Mouse (Mus musculus) heart, embryonic 16.5 days (tissue): Measurements from ENCODE around the gene Drg1. TPM values are rescaled to one million over a fixed set of nuclear protein-coding genes. Genes with fewer than 3 reads are reported as not detected.
"Not testable (repeated sequence)": the region's sequence is repeated elsewhere in the genome, so short reads cannot be mapped to it uniquely, and the experiment has no call there.

Experiments used
- ATAC-seq: fragments of 200-750 bp; cut with Nextera tagmentation; replicated peaks from 2 replicates; pipeline ENCODE4 v1.8.0; 2017; ENCODE audit warnings: moderate number of reproducible peaks; ENCODE audit not compliant: insufficient read depth, low FRiP score; ENCODE audit errors: extremely low read depth
- H3K27ac ChIP-seq: fragments of 300-500 bp; sonication (generic); 2 replicates; pipeline ENCODE4 v1.5.1; 2014; ENCODE audit warnings: mild to moderate bottlenecking, low read length, control low read depth, moderate library complexity
- H3K27me3 ChIP-seq: fragments of 300-500 bp; sonication (generic); 2 replicates; pipeline ENCODE4 v1.6.1; 2014; ENCODE audit warnings: low read length, mixed read lengths; ENCODE audit not compliant: control insufficient read depth, insufficient read depth
- H3K36me3 ChIP-seq: fragments of 300-500 bp; sonication (generic); 2 replicates; pipeline ENCODE4 v1.6.1; 2014; ENCODE audit not compliant: control insufficient read depth, insufficient read depth
- H3K4me1 ChIP-seq: fragments of 300-500 bp; sonication (generic); 2 replicates; pipeline ENCODE4 v1.6.1; 2014; ENCODE audit warnings: low read length, mixed read lengths; ENCODE audit not compliant: control insufficient read depth, insufficient read depth
- H3K4me2 ChIP-seq: fragments of 300-500 bp; sonication (generic); 2 replicates; pipeline ENCODE4 v1.6.1; 2014; ENCODE audit warnings: low read depth, mild to moderate bottlenecking, control low read depth, low read length
- H3K4me3 ChIP-seq: fragments of 300-500 bp; sonication (generic); 2 replicates; pipeline ENCODE4 v1.5.1; 2014; ENCODE audit warnings: mild to moderate bottlenecking, control low read depth, low read length
- H3K9ac ChIP-seq: fragments of 300-500 bp; sonication (generic); 2 replicates; pipeline ENCODE4 v1.6.1; 2014; ENCODE audit warnings: low read length, control low read depth
- H3K9me3 ChIP-seq: fragments of 300-500 bp; sonication (generic); replicated peaks from 2 replicates; pipeline ENCODE4 v1.6.1; 2016; ENCODE audit warnings: low read length; ENCODE audit not compliant: control insufficient read depth
- WGBS: fragments of 180-500 bp; shearing (Covaris S2); extraction: QIAGEN DNeasy Blood & Tissue Kit; methylation state at CpG from one replicate; pipeline ENCODE4 v1.1.7; 2014; 5-methylcytosine and 5-hydroxymethylcytosine counted together
- polyA plus RNA-seq: library from polyadenylated mRNA; unstranded; fragments of >200 nt; fragmentation: Nextera tagmentation; extraction: Ambion mirVana; gene quantifications from 2 replicates; pipeline ENCODE4 v1.2.1, GENCODE M21; 2015

Drg1 gene
- polyA plus RNA-seq, 1 experiment from 2014 or later, result 198 TPM

GRCm38 (mm10) chr11:3167571-3168001 is 98.6 kb downstream of the Drg1 start:
- H3K4me2 ChIP-seq, H3K36me3 ChIP-seq, H3K9me3 ChIP-seq, H3K4me3 ChIP-seq, H3K9ac ChIP-seq, H3K27me3 ChIP-seq, H3K4me1 ChIP-seq, H3K27ac ChIP-seq: not testable (repeated sequence)
- ATAC-seq, result peak; percentile 3; the same call in 1 of the 2 replicates
- 64% methylated on average over 4 of the region's 4 CpGs for WGBS

- peak; percentile 7; the same call in 1 of the 2 replicates for ATAC-seq
- H3K27me3 ChIP-seq, H3K9me3 ChIP-seq, H3K9ac ChIP-seq, H3K4me1 ChIP-seq, H3K27ac ChIP-seq, H3K36me3 ChIP-seq, H3K4me3 ChIP-seq, H3K4me2 ChIP-seq: not testable (repeated sequence)
- 89% methylated on average over 4 of the region's 4 CpGs for WGBS
Observed at GRCm38 (mm10) chr11:3167129-3167528, 99.1 kb downstream of the Drg1 start.

GRCm38 (mm10) chr11:3166321-3166720 is 99.9 kb downstream of the Drg1 start:
- not testable (repeated sequence) for H3K4me1 ChIP-seq, H3K36me3 ChIP-seq, ATAC-seq, H3K27me3 ChIP-seq, H3K9me3 ChIP-seq, H3K27ac ChIP-seq, H3K9ac ChIP-seq, H3K4me3 ChIP-seq, H3K4me2 ChIP-seq

- H3K9me3 ChIP-seq, H3K27ac ChIP-seq, H3K9ac ChIP-seq, ATAC-seq, H3K36me3 ChIP-seq, H3K27me3 ChIP-seq, H3K4me1 ChIP-seq, H3K4me3 ChIP-seq, H3K4me2 ChIP-seq: not testable (repeated sequence)
- 80% methylated on average over 3 of the region's 5 CpGs for WGBS
Observed at GRCm38 (mm10) chr11:3165210-3165782, 100.9 kb downstream of the Drg1 start.

GRCm38 (mm10) chr11:3163661-3164060 is 102.6 kb downstream of the Drg1 start:
- H3K4me1 ChIP-seq, H3K9me3 ChIP-seq, H3K9ac ChIP-seq, H3K27me3 ChIP-seq, H3K36me3 ChIP-seq, H3K4me2 ChIP-seq, H3K4me3 ChIP-seq, H3K27ac ChIP-seq, ATAC-seq: not testable (repeated sequence)
- 29% methylated on average over 3 of the region's 3 CpGs for WGBS

- H3K9me3 ChIP-seq, H3K27ac ChIP-seq, H3K4me2 ChIP-seq, H3K36me3 ChIP-seq, H3K4me3 ChIP-seq, H3K27me3 ChIP-seq, H3K4me1 ChIP-seq, H3K9ac ChIP-seq, ATAC-seq: not testable (repeated sequence)
- WGBS, result 78% methylated on average over 2 of the region's 2 CpGs
Observed at GRCm38 (mm10) chr11:3163122-3163521, 103.1 kb downstream of the Drg1 start.

GRCm38 (mm10) chr11:3162236-3162897 is 103.8 kb downstream of the Drg1 start:
- not testable (repeated sequence) for H3K27me3 ChIP-seq, H3K9ac ChIP-seq, H3K36me3 ChIP-seq, H3K27ac ChIP-seq, H3K4me2 ChIP-seq, H3K4me1 ChIP-seq, H3K4me3 ChIP-seq, H3K9me3 ChIP-seq
- 58% methylated on average over 5 of the region's 5 CpGs for WGBS
- peak; percentile 16; the same call in 1 of the 2 replicates for ATAC-seq

GRCm38 (mm10) chr11:3161370-3161769 is 104.8 kb downstream of the Drg1 start:
- H3K27ac ChIP-seq, H3K9ac ChIP-seq, H3K9me3 ChIP-seq, H3K27me3 ChIP-seq, H3K4me2 ChIP-seq, H3K36me3 ChIP-seq, H3K4me1 ChIP-seq, H3K4me3 ChIP-seq: not testable (repeated sequence)
- ATAC-seq, result peak; percentile 10
- WGBS, result 46% methylated on average over 1 of the region's 2 CpGs

- not testable (repeated sequence) for H3K4me3 ChIP-seq, H3K36me3 ChIP-seq, H3K4me2 ChIP-seq, H3K4me1 ChIP-seq, H3K9me3 ChIP-seq, H3K9ac ChIP-seq, H3K27ac ChIP-seq, H3K27me3 ChIP-seq, ATAC-seq
- WGBS, result 82% methylated on average over 4 of the region's 4 CpGs
Observed at GRCm38 (mm10) chr11:3158800-3159199, 107.4 kb downstream of the Drg1 start.
